Mouse (Mus musculus) brown adipose tissue, adult 24 weeks (tissue): Measurements from ENCODE around the gene Gm8332. TPM values are rescaled to one million over a fixed set of nuclear protein-coding genes. Genes with fewer than 3 reads are reported as not detected.
"Not testable (repeated sequence)": the region's sequence is repeated elsewhere in the genome, so short reads cannot be mapped to it uniquely, and the experiment has no call there.

Source experiments
- H3K27ac ChIP-seq: fragments of 200-500 bp; replicated peaks from 2 replicates; pipeline ENCODE4 v1.5.1; 2012; ENCODE audit warnings: low read depth, mild to moderate bottlenecking, low read length
- H3K4me1 ChIP-seq: fragments of 200-500 bp; 2 replicates; pipeline ENCODE4 v1.6.1; 2012; ENCODE audit warnings: low read length, mixed read lengths; ENCODE audit not compliant: control insufficient read depth, insufficient read depth, insufficient read length
- H3K4me3 ChIP-seq: fragments of 200-500 bp; 2 replicates; pipeline ENCODE4 v1.5.1; 2012; ENCODE audit warnings: low read depth, mild to moderate bottlenecking, low read length, moderate library complexity; ENCODE audit not compliant: insufficient read depth
- polyA plus RNA-seq: library from polyadenylated mRNA; stranded (reverse); fragments of >200 nt; gene quantifications from 2 replicates; pipeline ENCODE4 v1.2.4, GENCODE M21; 2012; ENCODE audit not compliant: missing spikeins, insufficient read depth, insufficient read length

Gm8332 gene
- not detected in 2 replicates for polyA plus RNA-seq

GRCm38 (mm10) chr12:88250000-88250399, at the start of gene Gm8332:
Gene Gm8332 (minus strand): TSS chr12:88250100.
- H3K4me3 ChIP-seq, H3K27ac ChIP-seq, H3K4me1 ChIP-seq: not testable (repeated sequence)

DNA sequence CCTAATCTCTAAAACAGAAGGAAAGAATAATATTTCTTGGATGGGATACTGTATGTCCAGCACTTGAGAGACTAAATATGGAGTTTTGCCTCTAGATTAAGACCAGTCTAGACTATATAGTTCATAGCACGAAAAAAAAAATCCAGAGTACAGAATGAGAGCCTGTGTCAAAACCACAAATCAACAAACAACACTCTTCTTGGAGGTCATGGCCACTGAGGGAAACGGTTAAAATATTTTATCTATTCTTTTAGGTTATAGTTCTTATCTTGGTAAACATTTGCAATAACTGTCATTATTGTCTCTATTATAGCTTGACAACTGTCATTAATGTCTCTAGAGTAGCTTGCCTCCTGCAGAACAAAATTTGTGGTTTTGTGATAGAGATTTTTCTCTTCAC, 47.3 kb upstream of the Gm8332 start:
- H3K27ac ChIP-seq, H3K4me1 ChIP-seq, H3K4me3 ChIP-seq: not testable (repeated sequence)

GRCm38 (mm10) chr12:88293082-88293481, 43.2 kb upstream of the Gm8332 start:
- not testable (repeated sequence) for H3K4me1 ChIP-seq, H3K4me3 ChIP-seq, H3K27ac ChIP-seq

DNA sequence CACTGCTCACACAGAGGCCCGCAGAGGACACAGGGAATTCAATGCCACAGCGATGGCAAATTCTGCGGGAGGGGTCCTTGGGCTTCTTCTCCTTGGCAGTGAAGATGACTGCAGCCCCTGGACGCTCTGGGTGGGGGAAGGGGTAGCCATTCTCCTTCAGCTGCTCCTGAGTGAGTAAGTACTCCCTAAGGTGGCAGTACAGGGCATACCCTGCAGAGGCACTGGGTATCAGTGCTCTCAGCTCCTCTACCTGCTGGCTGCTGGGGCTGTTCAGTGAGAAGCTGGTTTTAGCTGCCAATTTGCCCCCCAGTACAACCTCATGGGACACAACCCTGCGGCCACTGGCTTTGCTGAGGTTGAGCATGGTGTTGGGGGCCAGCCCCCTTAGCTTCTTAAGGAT, 35.3 kb upstream of the Gm8332 start:
- not testable (repeated sequence) for H3K27ac ChIP-seq, H3K4me1 ChIP-seq, H3K4me3 ChIP-seq

GRCm38 (mm10) chr12:88274400-88274799, 24.5 kb upstream of the Gm8332 start, which contains the start of gene Gm5662:
Gene Gm5662 (minus strand): TSS chr12:88274500.
- H3K4me3 ChIP-seq, H3K27ac ChIP-seq, H3K4me1 ChIP-seq: not testable (repeated sequence)

GRCm38 (mm10) chr12:88257241-88257640, 7.3 kb upstream of the Gm8332 start:
- no peak overlapping the region for H3K27ac ChIP-seq
- no peaks in the 10 kb centered on the region for H3K4me1 ChIP-seq

DNA sequence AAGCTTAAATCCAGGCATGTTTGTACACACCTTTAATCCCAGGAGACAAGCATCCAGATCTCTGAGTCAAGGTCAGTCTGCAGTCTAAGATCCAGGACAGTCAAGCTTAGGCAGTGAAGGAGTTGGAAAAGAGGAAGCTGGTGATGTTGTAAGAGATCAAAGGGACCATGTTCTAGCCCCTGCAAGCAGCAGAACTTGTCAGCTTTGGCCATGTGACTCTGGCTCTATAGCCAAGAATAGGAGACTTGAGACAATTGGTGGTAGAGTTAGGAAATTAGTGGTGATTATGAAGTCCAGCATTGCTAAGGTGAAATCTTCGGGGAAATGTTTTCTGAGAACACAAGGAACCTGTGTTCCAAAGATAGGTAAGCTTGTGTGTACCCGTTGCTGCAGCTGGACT, 6.0 kb upstream of the Gm8332 start:
- H3K27ac ChIP-seq, H3K4me1 ChIP-seq: not testable (repeated sequence)

More at GRCm38 (mm10) chr12:88257241-88257640, 7.3 kb upstream of the Gm8332 start:
- H3K4me3 ChIP-seq = no peak overlapping the region

GRCm38 (mm10) chr12:88245786-88246185, 4.1 kb downstream of the Gm8332 start:
- H3K27ac ChIP-seq, H3K4me1 ChIP-seq, H3K4me3 ChIP-seq: not testable (repeated sequence)

More for the DNA sequence above, 6.0 kb upstream of the Gm8332 start:
- H3K4me3 ChIP-seq = not testable (repeated sequence)

- not testable (repeated sequence) for H3K4me3 ChIP-seq, H3K27ac ChIP-seq, H3K4me1 ChIP-seq
Measured at GRCm38 (mm10) chr12:88242940-88243339, 7.0 kb downstream of the Gm8332 start.

GRCm38 (mm10) chr12:88219445-88219844, 30.5 kb downstream of the Gm8332 start:
- Histone ChIP-seq H3K4me1 (no peaks in the 10 kb centered on the region), H3K27ac (no peak overlapping the region), H3K4me3 (no peak overlapping the region)

- H3K27ac ChIP-seq, H3K4me3 ChIP-seq, H3K4me1 ChIP-seq: not testable (repeated sequence)
Measured at GRCm38 (mm10) chr12:88218059-88218458, 31.8 kb downstream of the Gm8332 start.

DNA sequence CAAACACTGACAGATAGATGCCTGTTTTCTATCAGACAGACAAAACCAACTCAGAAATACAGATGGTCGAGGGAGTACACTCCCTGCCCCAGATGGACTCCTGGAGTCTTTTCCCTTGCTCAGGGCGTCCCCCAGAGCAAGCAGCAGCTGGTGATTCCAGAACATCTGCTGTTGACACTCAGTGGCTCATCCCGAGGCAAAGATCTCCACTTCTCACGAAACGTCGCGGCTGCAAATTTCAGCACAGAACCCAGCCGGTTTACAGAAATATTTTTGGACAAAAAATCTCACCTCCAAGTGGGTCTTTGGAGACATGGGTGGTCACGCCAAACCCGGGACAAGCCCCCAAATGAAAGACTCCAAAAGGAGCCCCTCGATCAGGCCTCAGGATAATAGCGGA, 35.3 kb downstream of the Gm8332 start:
- Histone ChIP-seq H3K27ac (no peak overlapping the region), H3K4me1 (no peaks in the 10 kb centered on the region), H3K4me3 (no peak overlapping the region)

DNA sequence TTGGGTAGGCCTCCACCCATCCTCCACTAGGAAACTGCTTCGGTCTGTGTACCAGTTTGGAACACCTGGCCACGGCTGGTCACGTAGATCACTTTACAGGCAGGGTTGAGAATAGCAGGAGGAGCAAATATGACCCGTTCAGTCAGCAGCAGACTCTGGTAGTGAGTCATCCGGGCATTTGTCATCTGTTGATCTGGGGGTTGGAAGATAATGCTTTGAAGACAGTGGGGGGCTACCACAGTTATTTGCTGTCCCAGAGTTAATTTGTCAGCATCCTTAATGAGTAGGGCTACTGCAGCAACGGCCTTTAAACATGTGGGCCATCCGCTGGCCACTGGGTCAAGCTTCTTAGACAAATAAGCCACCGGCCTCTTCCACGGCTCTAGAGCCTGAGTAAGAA, 38.4 kb downstream of the Gm8332 start:
- H3K27ac ChIP-seq, H3K4me1 ChIP-seq, H3K4me3 ChIP-seq: not testable (repeated sequence)

DNA sequence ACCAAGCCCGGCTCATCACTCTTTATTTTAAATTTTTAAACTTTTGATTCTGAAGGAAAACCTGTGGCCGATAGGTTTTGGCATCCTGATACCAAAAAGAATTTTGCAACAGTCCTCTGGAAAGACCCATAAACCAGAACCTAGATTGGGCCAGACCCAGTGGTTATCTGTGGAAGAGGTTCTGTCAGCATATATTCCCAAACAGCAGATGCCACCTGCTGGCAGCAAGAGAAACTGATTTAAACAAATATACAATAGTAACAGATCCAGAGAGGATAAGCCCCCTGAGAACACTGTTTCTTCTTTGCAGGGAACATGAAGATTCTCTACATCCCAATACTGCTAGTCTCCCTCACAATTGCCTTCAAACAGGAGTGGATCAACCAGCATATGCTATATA, 47.0 kb downstream of the Gm8332 start:
- Histone ChIP-seq H3K27ac (no peak overlapping the region), H3K4me1 (no peaks in the 10 kb centered on the region), H3K4me3 (no peak overlapping the region)
